Mouse (Mus musculus) T-helper 1 cell (primary cell): ENCODE results near the gene Cd52.

ENCODE experiments used
- in situ Hi-C: fragments of 300-600 bp; cut with MboI, MseI; formaldehyde crosslinking; loops from one replicate; pipeline ENCODE4 v1.15.1; 2025; ENCODE audit warnings: high pct_unique_total_duplicates

Gene Cd52

DNA sequence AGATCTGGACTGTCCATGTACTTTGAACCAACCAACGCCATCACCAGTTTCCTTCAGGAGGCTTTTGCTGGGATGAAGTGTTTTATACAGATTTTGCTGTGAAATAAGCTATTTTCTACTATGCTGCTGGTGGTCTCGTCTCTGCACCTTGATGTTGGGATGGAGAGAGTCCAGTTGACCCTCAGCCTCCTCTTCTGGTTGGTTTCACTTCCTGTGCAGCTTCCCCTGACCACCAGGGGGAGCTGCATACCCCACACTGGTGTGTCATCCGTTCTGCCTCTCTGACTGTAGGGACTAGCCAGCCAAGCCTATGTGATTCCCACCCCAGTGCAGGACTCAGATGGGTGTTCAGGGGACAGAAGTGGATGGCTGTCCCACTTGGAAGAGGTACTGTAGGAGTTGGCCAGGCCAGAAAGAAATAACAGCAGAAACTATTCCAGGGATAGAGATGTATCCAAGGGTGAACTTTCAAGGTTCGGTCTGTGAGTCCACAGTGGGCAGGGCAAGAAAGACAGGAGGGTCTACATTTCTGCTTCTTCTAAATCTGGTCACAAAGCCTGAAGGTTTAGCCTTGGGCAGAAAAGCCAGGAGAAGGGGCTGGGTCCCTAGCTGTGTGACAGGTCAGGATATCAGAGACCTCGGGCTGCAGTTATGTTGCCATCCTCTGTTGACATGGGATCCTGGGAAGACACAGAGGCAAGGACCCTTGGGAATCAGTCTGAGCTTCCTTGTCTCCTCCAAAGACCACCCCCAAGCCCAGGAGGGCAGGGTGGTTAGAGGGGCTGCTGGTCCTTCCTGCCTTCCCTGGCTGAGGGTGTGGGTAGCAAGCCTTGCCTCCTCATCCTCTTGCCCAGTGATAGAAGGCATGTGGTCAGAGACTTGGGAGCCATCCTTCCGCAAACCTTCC, 2.2 kb downstream of the Cd52 start:
- in situ Hi-C loops: loop anchor here (5.0 to 10.0 kb wide), 3 partner anchors 35 to 248 kb away; partner anchors contain the start of gene Sh3bgrl3

- in situ Hi-C loops: loop anchor here (5.0 to 10.0 kb wide), 3 partner anchors 36 to 246 kb away; partner anchors contain the start of gene Sh3bgrl3
These were observed 3.7 kb downstream of the Cd52 start for GRCm38 (mm10) chr4:134091225-134091529.

DNA sequence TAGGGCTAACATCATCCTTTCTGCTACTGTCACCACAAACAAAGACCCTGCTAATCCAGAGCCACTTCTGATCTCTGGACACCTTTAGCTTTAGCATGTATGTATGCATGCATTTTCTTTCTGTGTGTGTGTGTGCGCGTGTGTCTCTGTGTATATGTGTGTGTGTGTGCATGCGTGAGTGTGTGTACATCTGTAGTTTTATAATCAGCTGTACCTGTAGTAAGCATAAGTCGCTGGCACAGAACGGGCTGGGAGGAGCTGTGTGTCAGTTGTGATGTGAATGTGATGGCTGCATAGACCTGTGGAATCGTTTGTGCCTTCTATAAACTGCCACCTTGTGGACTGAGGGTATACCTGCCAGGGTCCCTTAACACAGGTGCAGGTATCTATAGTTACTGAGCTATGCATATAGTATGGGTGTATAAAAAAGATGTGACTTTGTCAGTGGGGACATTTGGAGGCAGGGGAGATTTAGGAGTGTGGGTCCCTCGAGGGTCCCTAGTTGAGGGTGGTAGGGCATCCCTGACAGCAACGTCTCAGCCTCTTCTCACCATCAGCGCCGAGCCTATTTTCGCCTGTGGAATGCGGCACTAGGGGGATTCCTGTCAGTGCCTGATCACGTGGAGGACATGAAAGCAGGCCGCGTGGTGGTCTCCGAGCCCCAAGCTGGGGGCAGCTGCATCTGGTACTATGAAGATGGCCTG, 4.2 kb downstream of the Cd52 start:
- in situ Hi-C loops: loop anchor here (5.0 to 10.0 kb wide), 3 partner anchors 37 to 246 kb away; partner anchors contain the start of gene Sh3bgrl3

- in situ Hi-C loops: no loop called here
These were observed 5.9 kb downstream of the Cd52 start for GRCm38 (mm10) chr4:134089029-134089428.

DNA sequence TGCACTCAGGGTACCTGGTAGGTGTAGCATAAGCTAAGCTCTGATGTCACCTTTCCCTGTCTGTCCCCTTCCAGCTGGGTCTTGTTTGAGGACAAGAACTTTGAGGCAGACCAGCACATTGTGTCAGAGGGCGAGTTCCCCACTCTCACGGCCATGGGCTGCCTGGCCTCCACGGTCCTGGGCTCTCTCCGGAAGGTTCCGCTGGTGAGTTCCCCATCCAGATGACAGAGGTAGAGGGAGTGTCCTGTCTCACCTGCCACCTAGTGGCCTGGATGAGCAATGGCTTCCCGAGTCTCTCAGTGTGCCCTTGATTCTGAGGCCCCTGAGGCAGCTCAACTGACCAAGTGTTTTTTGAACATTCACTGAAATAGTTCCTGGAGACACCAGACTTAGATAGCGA, 7.5 kb downstream of the Cd52 start:
- in situ Hi-C loops: no loop called here

DNA sequence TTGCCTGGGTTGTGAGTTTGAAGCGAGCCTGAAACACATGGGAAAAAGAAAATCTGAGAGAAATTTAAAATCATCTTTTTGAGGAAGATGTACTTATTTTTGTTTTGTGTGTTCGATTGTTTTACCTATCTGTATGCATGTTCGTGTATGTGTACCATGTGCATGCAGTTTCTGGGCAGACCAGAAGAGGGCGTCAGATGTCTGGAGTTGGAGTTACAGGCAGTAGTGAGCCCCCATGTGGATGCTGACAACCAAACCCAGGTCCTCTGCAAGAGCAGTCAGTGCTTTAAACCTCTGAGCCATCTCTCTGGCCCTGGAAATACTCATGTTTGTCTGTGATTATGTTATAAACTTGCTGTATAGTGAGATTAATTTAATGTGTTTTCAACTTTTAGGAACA, 9.9 kb downstream of the Cd52 start:
- in situ Hi-C loops: no loop called here

- in situ Hi-C loops: no loop called here
These were observed 12.4 kb downstream of the Cd52 start for GRCm38 (mm10) chr4:134082460-134082859.

- in situ Hi-C loops: no loop called here
These were observed 13.0 kb downstream of the Cd52 start for GRCm38 (mm10) chr4:134081730-134082386.

DNA sequence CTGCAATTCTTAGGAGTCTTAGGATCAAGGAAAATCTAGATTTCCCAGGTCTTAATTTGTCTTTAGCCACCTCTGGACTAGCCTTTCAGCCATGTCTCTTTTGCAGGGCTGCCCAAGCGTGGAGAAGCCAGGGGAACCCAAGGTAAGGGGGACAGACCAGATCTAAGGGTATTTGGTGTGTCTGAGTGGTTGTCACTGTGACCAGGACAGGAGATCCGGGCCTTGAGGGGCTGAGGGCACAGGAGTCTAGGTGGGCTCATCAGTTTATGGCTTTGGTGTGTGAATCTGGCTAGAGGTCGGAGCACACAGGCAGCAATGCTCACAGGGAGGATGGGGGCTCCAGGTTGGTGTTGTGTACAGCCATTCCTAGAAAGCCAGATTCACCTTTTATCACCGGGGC, 14.2 kb downstream of the Cd52 start:
- in situ Hi-C loops: no loop called here

DNA sequence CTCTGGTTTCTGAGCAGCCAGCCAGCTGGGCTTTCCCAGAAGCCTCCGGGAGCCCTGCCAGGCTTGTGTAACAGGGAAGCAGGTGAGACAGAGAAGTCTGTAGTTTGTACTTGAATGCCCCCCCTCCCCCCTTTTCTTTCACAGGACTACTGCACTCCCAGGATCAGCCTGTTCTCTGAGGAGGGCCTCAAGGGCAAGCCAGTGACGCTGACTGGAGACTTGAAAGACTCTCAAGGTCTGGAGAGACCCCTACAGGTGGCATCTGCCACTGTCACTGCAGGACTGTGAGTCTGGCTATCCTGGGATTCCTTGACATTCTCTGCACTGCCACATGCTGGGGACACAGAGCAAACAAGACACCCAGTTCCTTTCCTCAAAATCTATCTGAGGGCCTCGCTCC, 16.2 kb downstream of the Cd52 start:
- in situ Hi-C loops: loop anchor here (10.0 kb wide), 1 partner anchor 1584 kb away; no protein-coding TSS in a partner anchor

DNA sequence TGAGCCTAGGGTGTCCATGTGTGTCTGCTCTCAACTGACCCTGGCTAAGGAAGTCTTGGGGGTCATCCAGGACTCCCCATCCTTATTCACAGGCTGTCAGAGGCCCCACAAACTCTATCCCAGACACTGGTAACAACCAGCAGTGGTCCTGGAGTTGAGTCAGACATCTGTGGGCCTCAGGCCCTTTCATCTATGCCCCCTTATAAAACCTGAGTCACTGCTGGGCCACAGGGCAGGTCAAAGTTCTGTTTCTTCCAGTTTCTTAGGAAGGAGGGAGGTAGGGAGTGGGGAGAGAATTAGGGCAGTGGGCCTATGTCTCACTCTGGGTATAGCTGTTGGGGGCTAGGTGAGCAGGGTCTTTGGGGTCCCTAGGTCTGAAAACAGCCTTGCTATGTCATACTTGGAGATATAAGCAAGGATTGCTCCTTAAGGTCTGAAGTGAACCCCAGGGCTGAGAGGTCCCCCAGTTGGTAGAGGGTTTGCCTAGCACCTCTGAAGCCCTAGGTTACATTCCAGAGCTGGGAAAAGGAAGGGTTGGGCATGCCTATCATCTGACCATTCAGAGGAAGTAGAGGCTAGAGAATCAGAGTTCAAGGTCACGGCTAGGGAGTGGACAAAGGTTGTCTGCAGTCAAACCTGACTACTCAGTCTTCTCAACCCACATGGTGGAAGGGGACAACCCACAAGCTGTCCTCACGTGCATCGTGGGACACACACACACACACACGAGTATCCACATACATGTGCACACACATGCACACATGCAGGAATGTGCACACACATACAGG, 25.9 kb downstream of the Cd52 start:
- in situ Hi-C loops: no loop called here

GRCm38 (mm10) chr4:134067833-134068544, 26.9 kb downstream of the Cd52 start:
- in situ Hi-C loops: no loop called here

- in situ Hi-C loops: no loop called here
These were observed 27.5 kb downstream of the Cd52 start for GRCm38 (mm10) chr4:134067383-134067782.

DNA sequence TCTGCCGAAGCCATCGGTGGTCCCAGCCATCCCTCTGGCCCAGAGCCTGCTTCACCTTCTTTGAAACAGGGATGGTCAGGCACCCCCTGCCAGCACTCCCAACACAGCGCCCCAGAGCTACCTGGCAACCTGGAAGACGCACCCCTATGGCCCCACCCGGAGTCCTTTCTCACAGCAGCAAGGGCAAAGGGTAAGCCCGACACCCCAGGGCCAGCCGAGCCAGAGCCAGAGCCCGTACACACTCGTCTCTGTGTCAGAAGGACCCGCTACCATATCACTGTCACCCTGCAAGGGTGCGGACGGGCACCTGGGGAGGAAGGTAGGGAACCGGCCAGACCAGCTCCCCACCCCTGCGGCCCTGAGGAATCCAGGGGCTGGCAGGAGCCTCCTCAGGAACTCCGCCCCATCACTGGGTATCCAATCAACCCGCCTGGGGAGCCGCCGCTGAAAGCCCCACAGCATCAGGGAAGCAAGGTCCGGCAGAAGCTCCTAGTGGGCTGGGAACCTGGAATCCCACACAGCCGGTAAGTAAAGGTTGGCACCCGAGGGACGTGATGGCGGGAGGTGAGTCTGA, 29.4 kb downstream of the Cd52 start:
- in situ Hi-C loops: no loop called here

DNA sequence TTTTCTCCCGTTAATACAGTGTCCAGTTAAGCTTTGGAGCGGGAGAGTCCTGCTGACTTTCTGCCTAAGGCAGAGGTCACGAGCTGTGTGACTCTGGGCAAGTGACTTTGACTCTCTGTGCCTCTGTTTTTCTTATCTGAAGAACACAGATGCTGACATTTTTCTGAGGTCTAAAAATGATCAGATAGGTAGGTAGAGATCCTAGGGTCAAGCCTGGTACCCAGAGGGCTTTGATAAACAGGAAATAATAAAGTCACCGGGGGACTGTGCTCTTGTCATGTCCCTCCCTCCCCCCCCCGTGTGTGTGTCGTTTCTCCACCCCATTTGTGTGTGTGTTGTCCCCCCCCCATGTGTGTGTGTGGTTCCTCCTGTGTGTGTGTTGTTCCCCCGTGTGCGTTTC, 32.3 kb downstream of the Cd52 start:
- in situ Hi-C loops: no loop called here

DNA sequence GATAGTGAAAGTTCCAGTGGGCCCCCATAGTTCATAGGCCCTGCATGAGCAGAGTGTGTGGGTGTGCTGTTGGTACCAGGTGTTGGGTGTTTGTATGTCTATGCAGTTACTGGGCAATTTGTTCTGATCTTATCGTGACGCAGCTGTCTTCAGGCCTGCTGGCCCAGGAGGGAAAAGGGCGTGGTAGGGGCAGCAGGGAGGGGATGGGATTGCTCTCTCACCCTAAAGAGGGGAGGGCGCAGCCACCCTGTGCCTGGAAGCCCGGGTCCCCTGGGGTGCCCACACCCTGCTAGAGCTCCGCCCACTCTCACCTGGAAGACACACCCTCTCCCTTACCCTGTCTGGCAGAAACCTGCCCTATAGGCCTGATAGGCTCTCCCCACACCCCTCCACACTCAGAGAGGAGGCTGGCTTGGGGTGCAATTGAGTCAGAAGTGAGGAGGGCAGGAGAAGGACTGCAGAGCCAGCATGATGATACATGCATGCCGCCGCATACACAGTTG, 32.9 kb downstream of the Cd52 start:
- in situ Hi-C loops: no loop called here

GRCm38 (mm10) chr4:134061166-134061830, 33.6 kb downstream of the Cd52 start:
- in situ Hi-C loops: no loop called here

GRCm38 (mm10) chr4:134060135-134060865, 34.6 kb downstream of the Cd52 start, which contains the start of gene Crybg2:
Crybg2 (plus strand) TSS chr4:134060815.
- in situ Hi-C loops: no loop called here

GRCm38 (mm10) chr4:134058908-134059307, 36.0 kb downstream of the Cd52 start:
- in situ Hi-C loops: no loop called here
